Mouse (Mus musculus): Measurements from ENCODE around the gene Cabp4.

Cabp4 gene

DNA sequence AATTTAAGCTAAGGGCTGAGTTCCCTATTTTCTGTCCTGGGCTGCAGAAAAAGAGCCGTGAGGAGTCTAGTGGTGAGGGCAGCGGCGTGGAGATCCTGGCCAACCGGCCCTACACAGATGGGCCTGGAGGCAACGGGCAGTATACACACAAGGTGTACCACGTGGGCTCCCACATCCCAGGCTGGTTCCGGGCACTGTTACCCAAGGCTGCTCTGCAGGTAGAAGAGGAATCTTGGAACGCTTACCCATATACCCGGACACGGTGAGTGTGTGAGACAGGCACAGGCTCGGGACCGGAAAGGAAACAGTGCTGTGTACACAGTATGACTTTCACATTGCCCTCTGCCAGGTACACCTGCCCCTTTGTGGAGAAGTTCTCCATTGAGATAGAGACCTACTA lies 41.2 kb downstream of the Cabp4 start:
- no peak for DNase-seq (ENCODE audit: low read depth, low spot score)

DNA sequence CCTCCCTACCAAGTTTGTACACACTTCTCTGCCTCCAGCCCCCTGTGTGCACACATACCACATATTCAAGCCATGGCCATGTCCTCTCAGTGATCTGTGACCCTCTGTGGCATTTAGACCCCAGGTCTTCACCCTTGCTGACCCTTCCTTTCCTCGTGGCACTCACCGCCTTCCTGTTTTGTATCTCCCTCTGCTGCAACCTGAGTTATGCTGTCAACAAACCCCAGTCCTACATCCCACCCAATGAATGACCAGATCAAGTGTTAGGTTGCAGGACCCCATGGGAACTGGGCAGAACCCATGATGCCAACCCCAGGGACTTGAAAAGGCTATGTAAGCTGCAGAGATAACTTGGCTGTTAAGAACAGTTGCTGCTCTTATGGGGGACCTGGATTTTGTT lies 41.8 kb downstream of the Cabp4 start:
- no peak for DNase-seq (ENCODE audit: low read depth, low spot score)

DNA sequence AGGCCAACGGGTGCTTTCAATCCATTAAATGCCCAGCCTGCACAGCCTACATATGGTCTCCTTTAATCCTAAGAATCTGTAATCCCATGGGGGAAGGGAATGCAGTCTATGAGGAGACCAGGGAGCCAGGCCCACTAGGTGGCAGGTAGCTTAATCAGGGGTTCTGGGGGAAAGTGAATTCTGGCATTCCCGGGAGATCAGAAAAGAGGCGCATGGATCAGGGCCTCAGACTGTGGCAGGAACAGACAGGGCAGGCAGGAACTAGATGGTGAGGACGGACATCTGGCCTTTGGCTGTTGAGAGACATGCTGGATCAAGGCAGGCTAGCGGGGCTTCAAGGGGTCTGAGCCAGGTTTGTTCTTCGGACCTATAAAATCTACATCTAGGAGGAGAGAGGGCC lies 42.4 kb downstream of the Cabp4 start:
- no peak for DNase-seq (ENCODE audit: low read depth, low spot score)

DNA sequence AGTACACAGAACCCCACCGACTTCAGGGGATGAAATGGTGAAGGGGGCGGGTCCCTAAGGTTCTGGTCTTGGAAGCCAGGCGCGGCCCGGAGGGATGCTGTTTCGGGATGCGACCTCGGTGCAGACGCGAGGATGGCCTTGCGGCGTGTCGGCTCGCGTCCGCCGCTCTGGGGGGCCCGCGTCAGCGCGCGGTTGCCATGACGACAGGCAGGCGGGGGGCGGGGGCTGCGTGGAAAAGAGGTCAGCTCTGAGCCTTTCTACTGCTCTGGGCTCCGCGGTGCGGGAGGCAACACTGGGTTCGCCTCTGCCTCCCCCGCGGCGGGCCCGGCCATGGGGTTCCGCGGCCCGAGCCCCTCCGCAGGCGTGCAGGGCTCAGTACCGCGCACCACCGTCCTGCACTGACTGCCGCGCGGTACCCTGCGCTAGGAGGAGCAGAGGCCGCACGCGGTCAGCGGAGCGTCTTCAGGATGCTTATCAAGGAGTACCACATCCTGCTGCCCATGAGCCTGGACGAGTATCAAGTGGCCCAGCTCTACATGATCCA lies 43.0 kb downstream of the Cabp4 start:
- peak; percentile 56 for DNase-seq (ENCODE audit: low read depth, low spot score)

DNA sequence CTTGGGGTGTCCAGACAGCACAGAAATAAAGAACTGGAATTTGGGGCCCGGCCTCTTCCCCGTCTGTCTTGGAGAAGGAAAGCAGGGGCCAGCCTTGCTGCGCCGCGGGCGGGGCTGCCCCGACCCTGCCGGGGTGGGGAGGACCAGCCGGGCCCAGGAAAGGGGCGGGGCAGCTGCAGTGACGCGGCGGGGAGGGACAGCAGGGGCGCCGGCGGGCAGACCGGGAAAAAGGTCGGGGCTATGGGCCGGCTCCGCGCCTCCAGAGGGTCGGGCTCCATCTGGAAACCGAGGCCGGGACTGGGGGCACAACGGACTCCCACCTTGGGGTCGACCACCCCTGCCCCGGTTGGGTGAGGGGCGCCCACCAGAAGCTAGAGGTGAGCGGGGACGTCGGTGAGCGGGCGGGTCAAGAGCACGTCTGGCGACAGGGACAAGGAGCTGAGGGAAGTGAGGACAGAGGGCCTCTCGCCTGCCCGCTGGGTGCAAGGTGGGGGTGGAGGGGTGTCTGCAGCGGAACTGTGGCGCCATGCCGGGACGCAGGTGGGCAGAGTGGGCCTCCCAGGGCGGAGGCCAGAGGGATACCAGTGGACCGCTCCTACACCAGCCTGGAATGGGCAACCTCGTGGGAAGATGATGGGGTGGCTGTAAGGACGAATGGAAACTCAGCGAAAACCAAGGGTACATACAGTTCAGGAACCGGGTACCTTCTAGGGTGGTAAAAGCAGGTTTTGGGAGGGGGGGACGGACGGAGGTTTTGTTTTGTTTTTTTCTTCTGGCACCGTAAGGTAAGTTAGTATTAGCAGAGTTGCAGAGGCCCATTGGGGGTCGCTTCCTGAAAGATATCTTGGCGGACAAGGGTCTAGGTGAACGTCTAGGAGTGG lies 43.8 kb downstream of the Cabp4 start, which contains the start of gene Pitpnm1:
Pitpnm1 (plus strand) TSS at position 162 of the 881 bp plus-strand sequence.
- DNase-seq (ENCODE audit: low read depth, low spot score), result peak; percentile 30

DNA sequence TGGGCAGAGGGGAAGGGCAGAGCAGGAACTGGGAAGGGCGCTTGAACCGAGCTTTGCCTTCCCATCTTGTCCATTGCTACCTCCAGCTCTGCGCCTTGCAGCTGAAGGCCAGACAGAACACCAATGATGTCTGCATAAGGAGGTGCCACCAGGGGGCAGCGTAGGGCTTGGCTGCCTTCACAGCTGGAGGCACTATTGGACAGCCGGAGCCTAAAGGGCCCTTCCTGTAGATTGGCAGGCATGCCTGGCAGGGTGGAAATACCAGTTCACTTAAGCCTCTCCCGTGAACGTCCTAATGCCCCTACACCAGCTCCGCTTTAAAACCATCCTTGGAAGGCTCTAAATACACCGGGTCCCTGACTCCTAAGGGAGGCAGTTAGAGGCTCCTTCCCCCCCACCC lies 44.8 kb downstream of the Cabp4 start:
- DNase-seq (ENCODE audit: low read depth, low spot score), result peak; percentile 91

- DNase-seq (ENCODE audit: low read depth, low spot score), result no peak
These were observed 45.4 kb downstream of the Cabp4 start for GRCm38 (mm10) chr19:4098426-4098825.

- no peak for DNase-seq (ENCODE audit: low read depth, low spot score)
These were observed 46.4 kb downstream of the Cabp4 start for GRCm38 (mm10) chr19:4097441-4097825.

DNA sequence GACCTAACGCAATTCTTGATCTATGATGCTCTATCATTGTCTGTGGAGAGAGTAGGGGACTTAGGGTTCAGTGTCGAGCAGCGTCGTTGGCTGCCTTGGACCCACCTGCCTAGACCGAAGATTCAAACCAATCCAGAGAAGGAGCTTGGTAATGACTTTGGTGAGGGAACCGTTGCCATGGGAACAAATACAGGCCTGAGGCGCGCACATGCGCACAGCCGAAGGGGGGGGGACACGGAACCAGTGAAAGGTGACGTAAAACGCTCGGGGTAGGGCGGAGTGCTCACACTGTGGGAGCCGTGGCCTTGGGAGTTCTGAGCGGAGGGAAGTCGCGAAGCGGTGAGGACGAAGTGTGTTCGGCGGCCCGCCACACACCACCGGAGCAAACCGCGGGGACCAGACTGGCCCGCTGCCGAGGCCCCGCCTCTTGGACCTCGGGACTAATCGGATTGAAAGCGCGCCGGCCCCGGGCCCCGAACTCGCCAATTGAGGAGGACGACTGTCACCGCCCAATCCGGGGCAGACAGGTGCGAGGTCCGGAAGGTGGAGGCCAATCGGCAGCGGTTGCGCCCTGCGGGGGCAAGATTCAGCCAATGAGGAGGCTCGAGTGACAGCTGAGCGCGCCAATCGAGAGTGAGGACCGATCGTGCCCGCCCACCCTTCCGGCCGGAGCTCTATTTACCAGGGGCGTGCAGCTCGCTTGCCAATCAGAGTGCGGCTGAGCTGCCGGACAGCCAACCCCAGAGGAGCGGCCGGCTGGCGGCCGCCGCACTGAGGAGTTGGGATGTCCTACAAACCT lies 47.0 kb downstream of the Cabp4 start, which contains the start of gene Cdk2ap2:
Cdk2ap2 (plus strand) TSS at position 541 of the 799 bp plus-strand sequence.
- DNase-seq (ENCODE audit: low read depth, low spot score), result peak; percentile 99

GRCm38 (mm10) chr19:4095802-4096201 lies 48.0 kb downstream of the Cabp4 start:
- no peak for DNase-seq (ENCODE audit: low read depth, low spot score)

DNA sequence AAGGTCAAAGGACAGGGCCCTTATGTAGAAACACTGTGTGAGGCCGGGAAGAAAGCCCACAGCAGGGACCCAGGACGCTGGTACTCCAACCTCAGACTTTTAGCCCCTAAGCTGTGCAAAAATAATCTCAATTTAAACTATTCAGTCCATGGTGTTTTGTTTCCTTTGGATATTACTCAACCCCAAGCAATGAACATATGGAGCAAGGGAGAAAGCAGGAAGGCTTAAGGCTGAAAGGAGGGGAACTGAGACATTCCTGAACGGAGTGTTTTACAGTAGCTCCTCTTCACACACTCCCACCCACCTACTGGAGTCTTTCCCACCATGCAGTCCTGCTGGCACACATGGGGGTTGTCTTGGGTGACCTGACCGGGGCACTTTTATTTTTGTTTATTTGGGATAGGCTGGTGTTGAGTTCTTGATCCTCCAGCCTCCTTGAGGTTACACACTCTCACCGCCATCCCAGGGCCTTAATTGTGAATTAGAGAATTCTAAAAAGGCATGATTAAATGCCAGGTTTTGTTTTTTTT lies 49.0 kb downstream of the Cabp4 start:
- no peak for DNase-seq (ENCODE audit: low read depth, low spot score)

DNA sequence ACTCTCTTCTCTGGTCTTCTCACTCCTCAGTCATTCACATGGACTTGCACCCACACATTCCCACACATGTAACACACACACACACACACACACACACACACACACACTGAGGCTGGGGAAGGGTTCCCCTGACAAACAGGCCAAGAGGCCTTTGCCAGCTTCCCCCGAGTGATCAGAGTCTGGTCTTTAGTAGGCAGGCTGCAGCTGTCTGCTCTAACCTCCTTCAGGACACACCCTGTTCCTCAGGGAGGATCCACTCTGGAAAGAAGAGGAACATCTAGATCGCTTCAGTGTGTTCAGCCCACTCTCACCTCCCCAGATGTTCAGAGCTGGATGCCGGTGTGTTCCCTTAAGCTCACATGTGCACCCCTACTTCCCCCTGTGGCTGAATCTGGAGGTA lies 49.5 kb downstream of the Cabp4 start:
- no peak for DNase-seq (ENCODE audit: low read depth, low spot score)

- DNase-seq (ENCODE audit: low read depth, low spot score), result no peak
These were observed 50.1 kb downstream of the Cabp4 start for GRCm38 (mm10) chr19:4093772-4094171.

DNA sequence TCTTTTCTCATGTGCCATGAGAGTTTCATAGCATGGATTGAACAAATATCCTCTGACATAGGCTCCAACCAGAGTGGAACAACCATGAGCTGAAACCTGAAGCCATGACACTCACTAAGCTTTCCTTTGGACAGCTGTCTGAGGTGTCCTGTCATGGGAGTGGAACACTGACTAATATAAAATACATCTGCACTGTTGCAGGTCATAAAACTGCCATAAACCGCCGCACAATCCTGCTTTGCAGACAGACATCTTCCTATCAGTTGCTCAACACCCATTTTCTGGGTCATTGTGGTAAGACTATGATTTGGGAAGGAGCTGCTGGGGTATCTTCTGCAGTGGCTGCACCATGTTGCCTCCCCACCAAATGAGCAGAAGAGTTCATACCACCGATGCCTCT lies 51.1 kb downstream of the Cabp4 start:
- no peak for DNase-seq (ENCODE audit: low read depth, low spot score)

GRCm38 (mm10) chr19:4091383-4091782 lies 52.5 kb downstream of the Cabp4 start:
- no peak for DNase-seq (ENCODE audit: low read depth, low spot score)

DNA sequence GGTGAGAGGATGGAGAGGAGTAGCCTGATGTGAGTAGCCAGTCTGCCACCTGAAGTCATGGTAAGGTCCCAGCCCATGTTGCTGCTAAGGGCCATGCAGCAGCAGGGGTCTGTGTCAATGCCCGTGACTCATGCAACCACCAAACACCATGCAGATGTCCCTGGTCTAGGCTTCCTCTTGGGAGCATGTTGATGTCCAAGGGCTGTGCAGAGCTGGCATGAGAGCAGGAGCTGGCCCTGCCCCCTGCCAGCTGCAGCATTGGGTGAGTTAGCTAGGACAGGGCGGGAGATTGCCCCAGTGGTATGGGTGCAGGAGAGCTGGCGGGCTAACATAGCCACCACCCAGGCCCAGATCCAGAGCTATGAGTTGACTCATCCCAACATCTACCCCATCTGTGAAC lies 53.4 kb downstream of the Cabp4 start:
- DNase-seq (ENCODE audit: low read depth, low spot score), result no peak

DNA sequence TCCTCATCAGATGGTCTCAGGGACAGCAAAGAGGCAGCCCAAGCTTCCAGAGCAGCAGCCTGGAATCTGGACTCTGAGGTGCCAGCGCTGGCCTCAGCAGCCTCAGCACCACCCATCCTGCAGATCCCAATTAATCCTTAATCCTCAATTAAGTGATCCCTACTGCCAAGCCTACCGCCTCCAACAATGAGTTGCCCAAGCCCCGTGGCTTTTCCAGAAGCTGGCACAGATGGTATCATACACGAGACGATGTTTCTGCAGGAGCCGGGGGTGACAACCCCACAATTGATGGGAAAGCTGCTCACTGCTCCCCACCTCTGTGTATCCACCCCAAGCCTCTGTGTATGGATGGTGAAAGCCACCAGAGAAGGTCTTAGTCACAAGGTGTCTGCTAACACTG lies 54.7 kb downstream of the Cabp4 start:
- DNase-seq (ENCODE audit: low read depth, low spot score), result no peak

- no peak for DNase-seq (ENCODE audit: low read depth, low spot score)
These were observed 55.7 kb downstream of the Cabp4 start for GRCm38 (mm10) chr19:4088146-4088545.

DNA sequence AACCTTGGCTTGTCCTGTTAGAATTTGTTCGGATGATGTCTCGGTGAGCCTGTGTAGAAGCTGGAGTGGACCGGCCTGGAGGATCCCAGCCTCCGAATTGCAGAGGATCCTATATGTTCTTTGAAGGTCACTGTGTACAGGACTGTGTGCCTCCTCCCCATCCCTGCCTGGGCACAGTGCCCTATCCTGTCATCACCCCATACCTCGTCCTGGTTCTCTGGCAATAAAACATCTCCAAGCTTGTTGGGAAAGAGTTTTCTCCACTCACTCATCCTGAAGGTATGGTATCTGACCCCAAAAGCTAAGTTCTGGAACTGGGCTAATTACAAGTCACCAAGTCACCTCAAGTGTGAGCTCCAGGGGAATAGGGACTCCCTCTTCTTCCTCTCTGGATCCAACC lies 56.7 kb downstream of the Cabp4 start:
- no peak for DNase-seq (ENCODE audit: low read depth, low spot score)

GRCm38 (mm10) chr19:4086156-4086555 lies 57.7 kb downstream of the Cabp4 start:
- DNase-seq (ENCODE audit: low read depth, low spot score), result no peak
